Mouse (Mus musculus) lung, postnatal 10 days (tissue): ENCODE measurements at regions not wholly inside any gene's neighbourhood (a gene's known extent, or its start where the extent isn't known, plus 50 kb on each side); places are given as distances from the start of the nearest gene placed in this dataset.
A peak's percentile ranks its signal among the peaks of the same experiment; 100 is the strongest.
"Not testable (repeated sequence)": the region's sequence is repeated elsewhere in the genome, so short reads cannot be mapped to it uniquely, and the experiment has no call there.

Source experiments
- DNase-seq: peaks from one replicate; pipeline ENCODE4 v3.0.0; 2021

DNA sequence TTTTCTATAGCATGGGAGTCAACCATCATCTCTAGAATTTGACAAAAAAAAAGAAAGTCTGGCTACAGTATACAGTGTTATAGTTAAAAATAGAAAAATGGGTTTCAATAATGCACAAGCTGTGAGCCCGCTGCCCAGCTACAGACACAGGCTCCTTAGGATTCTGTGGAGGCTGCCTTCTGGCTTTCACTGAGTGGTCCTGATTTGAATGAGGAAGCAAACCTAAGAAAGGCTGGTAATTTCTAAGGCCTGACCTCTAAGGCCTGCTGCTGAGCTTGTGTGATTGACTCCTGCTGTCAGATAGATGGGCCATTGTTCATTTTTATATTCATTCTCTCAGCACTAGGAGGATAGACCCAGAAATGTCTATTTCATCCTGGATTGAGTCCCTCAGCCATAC lies 67.7 kb downstream of the Alg10b start:
- DNase-seq: no peak

DNA sequence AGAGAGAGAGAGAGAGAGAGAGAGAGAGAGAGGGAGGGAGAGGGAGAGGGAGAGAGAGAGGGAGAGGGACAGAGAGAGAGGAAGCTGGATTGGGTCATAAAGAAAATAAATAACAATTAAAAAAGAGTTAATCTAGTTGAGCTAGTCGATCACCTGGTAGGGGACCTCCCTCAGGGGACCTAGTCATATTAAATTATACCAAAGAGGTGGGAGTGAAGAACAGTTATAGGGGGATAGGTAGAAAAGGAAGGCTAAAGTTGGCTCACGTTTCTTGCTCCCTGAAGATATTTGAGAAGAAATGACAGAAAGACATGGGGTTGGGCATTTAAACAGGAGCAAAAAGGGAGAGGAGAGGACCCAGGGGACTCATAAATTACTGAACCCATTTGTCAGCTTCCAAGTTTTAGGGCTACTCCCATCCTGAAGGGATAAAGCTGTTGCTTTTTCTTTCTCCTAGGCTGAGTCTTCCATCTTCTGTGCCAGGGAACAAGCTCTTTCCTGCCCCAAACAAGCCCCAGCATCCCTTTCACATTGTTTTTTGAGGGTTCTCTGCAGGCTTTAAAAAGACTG lies 70.3 kb downstream of the Alg10b start:
- no peak for DNase-seq

DNA sequence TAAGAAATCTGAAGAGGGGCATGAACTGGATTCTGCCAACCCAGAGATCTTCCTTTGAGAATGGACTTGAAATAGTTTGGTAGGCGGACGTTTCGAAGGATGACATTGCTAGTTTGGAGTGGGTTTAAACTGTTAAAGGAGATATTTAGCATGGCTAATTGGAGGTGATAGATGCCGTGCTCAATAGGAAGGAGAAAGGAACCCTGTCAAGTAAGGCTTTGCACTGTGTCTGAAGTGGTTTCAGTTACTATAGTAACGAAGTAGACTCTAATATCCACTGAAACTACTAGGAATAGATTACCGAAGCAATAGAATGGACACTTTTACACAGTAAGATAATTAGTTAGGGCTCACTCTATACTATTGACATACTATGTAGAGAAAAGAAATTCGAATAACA lies 74.5 kb downstream of the Alg10b start:
- DNase-seq: no peak

DNA sequence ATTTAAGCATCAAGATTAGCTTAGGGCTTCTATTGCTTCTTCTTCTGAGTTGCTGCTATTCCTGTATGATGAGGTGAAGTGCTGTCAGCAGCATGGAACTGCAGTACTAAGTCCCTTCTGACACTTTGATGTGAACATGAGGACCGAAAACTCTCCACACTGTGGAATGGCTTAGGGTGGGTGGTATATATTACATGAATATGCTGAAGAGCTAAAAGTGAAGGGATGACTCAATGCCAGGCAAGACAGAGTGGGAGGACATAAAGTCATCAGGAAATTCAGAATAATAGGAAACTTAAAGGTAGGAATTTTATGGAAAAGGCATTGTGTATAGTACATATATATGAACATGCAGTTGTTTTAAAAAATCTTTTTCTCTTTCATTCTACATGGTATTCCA lies 79.3 kb downstream of the Alg10b start:
- DNase-seq: no peak

DNA sequence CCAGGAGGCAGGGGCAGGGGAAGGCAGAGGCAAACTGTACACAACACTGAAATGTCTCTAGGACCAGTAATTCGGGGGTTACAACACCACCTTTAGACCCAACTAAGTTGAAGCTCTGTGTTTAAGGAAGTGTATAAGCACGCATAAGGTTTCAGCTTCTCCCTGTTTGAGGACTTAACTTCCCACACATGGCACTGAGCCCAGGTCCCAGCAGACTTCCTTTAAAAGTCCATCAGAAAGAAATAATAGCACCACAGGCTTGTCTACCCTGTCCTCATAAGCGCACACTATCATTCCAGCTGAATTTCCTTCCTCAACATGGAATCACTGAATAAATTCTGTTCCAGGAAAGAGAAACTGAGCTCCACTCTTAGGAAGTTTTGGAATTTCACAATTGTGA lies 80.9 kb downstream of the Alg10b start:
- DNase-seq: peak; percentile 2

DNA sequence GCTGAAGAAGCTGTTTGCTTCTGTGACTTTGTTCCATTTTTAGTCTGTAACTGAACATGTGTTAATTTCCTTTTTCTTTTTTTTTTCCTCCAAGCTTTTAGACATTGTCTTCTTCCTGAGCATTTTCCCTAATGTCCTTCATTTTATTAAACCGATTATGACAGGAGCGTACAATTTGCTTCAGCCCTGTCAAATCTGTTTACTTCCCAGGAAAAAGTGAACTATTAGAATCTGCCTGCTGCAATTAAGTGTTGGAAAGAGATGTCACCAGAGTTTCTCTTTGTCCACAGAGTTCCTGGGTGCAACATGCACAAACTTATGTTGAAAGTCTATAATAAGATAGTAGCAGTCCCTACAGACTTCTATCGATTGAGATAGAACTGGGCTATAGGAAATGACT lies 82.8 kb downstream of the Alg10b start:
- no peak for DNase-seq

DNA sequence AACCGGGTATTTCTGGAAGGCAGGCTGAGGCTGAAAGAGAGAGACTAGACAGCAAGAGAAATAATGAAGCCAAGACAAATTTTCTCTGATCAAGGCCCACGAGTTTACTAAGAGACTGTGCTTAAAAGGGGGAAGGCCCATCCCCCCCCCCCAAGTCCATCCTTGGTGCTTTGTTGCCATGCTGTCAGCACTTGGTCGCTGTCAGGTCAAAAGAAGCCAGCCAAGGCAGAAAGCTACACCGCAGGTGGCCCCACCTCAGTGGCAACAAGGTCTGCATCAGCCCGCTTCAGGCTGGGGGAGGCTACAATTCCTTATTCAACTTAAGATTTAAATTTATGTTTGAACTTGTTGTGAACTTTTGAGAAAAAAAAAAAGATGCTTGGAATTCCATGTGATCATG lies 84.3 kb downstream of the Alg10b start:
- DNase-seq: not testable (repeated sequence)

DNA sequence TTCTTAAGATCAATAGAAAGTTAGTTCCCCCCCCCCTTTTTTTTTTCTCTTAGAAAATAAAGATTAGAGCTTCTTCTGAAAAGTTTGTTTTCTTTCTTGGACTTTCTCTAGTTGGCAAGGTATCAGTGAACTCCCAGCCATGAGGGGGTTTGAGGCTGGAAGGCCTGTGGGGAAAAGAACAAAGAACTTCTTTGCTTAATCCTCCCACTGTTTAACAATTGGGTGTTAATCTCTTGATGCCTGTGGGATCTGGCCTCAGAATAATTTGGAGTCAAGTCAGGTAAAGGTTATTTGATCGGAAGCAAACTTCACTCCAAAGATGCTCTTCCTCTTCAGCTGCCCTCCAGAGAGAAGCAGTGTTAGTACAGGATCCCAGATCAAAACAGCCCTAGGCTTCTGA lies 84.8 kb downstream of the Alg10b start:
- no peak for DNase-seq

DNA sequence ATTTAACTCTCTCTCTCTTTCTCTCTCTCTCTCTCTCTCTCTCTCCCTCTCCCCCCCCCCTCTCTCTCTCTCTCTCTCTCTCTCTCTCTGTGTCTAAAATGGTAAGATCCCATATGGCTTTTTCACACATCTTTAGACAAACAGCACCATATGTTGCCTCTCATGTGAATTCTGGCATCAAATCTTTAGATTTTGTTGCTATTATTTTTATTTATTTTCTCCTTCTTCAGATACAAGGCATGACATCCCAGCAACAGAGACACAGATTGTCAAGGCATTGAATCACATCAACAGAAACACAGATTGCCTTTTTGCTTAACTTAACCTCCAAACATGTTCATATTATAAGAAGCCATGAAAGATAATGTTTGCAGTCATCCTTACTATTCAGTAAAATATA lies 85.6 kb downstream of the Alg10b start:
- no peak for DNase-seq

DNA sequence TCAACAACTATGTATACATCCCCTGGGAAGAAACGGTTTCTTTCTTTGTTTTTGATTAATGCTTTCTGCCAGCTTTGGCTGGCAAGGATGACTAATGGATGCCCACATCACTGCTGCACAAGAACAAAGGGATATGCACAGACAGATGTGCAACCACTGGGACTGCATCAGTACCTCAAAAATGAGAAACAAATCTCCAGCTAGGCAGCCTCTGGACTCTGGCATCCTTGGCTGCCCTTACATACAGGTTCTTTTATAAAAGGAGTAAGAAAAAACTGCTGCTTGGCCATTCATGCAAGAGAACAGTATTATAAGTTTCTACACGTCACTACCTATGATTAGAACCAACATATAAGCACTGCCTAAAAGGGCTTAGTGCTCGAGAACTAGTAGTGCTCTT lies 97.7 kb downstream of the Alg10b start:
- DNase-seq: no peak

DNA sequence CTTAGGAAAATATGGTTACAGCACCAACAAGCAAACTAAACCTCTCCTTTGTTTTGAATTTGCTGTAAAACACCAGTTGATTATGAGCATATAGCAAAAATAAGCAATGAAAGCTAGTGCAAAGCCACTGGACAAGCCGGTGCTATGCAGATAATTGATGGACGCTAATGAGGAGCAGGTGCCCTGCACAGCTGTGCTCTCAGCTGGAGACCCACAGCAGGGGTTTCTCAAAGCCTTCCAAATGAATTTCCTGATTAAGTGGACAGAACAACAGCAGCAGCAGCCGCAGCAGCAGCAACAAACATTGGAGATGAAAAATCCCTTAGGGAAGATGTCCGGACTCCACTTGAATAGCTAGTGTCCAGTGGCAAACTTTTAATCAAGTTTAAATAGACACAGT lies 109.2 kb downstream of the Alg10b start:
- DNase-seq: no peak

DNA sequence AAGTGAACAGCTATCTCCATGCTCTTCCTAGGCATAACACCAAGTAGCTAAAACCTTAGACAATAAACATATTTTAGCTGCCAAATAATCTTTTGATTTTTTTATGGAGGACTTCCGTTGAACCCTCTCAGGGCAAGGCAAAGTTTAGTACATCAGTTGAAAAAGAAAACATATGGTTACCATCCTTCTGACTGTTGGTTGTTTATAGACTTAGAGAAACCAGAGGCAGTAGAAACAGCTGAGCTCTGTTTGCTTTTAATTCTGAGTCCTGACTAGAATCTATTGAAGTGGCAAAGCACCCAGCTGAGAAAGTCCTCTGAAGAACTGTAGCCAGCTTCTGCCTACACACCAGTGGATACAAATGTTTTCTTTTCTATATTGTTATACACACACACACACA lies 109.7 kb downstream of the Alg10b start:
- DNase-seq: no peak

DNA sequence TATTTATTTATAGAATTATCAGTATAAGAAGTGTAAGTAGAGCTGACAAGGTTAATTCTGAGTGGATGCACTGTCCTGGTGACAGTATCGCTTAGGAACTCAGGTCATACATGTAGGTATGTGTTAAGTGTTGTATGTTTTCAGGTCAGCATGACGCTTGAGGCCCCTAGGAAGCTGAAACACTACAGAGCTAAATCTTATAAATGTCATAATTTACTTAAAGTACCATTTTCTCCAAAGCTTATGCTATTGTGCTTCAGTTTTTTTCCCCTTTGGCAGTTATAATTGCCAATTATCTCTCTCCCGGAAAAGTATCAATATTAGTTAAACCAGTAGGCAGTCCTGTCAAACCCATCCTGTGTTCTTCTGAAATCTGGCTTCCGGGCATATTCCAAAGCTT lies 110.3 kb downstream of the Alg10b start:
- DNase-seq: no peak

DNA sequence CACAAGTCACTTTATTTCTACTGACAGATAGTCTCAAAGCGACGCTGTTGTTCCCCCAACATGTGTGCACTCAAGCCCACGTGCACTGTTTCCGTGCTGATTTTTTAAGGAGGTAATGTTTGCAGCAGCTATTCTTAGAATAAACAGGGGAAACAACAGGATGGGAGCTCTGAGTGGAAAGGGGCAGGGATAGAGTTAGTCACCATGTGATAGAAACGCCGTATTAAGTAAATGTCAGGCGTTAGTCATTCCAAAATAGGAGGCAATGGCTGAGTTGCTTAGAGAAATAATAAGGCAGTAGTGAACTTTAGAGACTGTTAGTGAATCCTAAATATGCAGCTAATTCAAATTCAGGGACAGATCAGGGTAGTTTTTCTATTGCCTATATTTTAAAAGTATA lies 111.4 kb downstream of the Alg10b start:
- DNase-seq: peak; percentile 13

DNA sequence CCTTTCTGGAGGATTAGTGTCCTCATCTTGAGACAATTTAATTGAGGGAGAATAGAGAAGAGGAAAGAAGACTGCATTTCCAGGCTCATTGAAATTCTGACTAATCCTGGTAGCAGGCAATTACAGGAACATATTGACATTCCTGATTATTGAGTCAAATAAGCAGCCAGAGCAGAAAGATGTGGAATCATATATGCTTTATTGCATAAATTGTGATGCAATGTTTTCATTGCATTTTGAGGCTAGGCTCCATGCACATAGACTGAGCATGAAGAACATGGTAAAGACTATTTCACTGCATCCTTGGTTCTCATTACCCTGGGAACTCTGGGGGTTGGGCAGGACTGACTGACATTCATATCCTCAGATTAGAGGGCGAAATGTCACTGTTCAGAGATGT lies 116.0 kb downstream of the Alg10b start:
- DNase-seq: no peak

DNA sequence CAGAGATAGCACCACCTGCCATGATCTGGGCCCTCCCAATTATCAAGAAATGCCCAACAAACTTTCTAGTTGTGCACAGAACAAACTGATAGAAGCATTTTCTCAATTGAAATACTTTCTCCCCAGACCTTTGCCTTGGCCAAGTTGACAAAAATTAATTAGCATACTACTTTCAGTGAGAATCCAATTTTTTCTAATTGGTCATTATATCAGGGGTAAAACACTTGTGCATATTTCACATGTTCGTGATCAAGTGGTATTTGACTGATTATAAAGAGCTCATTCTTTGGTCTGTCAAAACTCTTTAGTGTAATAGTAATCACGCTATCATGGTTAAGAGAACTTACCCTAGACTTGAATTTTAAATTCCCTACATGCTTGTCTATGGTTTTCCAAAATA lies 117.2 kb downstream of the Alg10b start:
- no peak for DNase-seq

DNA sequence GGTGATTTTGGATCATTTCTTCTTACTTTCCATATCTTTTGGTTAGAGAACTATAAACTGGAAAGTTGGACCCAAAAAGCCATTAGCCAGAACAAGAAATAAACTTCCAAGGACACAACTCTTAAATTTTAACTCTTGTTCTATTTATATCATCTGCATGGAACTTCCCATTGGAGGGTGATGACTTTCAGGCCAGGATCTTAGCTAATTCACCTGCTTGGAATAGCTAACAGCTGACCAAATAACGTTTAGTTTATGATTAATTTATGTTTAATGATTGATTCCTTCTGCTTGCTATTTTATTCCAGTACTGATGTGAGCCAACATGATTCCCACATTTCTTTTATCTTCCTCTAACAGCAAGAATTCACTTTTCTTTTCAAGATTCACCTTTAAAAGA lies 119.7 kb downstream of the Alg10b start:
- no peak for DNase-seq

DNA sequence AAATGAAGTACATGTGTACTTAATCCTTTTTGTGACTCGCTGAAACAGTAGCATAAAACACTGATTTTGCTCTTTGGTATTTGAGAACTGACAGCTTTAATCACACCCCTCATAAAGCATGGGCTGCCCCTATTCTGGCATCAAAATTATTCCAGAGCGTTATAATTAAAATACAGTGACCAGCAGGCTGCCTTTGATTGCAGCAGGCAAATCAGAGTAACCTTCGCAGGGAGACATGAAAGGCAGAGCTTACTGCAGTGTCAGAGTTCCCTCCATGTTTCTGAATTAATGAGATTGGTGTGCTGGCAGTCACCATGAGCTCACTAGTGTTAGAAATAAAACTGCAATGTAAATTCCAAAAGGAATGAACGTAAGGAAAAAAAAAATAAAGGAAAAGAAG lies 120.8 kb downstream of the Alg10b start:
- no peak for DNase-seq

DNA sequence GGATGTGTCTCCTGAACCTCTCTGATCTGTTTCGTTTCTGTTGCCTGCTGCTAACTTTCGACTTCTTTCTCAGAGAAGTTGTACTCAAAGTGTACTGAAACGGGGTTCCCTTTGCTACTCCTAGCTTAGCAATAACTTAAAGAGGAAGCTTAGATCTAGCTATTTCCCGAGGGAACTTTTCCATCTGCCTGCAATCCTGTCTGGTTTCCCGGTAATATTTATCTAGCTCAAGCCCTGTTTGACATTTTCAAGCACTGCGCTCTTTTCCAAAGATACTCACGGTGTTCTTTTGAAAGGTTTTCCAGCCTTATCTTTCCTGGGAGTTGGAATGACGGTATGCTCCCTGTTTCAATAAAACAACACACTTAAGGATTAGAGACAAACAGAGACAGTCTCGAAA lies 122.1 kb downstream of the Alg10b start:
- no peak for DNase-seq

DNA sequence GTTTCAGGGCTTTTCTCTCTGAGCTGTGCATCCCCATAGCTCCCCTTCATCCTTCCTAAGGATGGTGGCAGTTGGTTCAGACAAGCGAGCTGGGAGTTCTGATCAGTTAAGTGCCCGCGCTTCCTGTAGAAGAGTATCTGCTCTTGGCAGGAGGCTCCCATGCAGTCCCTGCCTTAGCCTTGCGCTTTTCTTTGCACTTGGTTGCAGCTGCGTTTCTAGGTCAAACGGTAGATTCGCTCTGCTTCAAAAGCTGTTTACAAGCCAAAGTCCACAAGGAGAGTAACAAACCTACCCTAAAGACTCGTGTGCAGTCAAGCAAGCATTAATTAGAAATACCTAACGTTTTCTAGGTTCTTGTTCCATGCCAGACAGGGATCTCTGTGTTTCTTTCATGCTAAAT lies 122.6 kb downstream of the Alg10b start:
- DNase-seq: no peak

DNA sequence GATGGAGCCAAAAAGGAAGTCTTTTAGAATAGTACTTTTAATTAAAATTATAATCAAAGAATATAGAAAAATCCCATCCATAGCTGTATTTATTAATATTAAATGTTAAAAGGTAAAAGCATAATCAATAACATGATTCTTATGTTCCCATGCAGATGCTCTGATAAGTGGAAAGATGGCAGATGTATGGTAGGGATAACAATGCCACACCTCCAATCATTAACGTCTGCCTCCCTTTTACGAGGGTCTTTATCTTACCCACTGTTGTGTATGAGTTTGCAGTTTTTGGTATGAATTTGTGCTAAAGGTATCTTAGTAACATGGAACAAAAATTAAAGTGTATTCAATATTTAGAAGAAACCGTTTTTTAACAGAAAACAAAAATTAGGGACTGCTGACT lies 127.8 kb downstream of the Alg10b start:
- DNase-seq: no peak

DNA sequence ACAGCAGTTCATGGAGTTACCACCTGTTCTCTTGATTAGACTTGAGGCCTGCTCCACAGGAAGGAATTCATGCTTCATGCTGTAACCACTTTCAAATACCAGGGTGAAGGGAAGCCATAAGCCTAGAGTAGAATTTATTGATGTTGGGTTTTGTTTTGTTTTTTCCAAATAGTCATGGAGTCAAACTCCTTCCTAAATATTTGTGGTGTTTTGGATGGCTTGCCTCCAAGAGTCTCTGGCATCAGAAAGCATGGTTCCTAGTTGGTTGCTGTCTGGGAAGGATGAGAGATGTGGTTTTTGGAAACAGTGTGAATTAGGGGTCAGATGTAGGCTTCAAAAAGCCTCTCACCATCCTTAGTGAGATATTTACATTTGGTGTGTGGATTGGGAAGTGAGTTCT lies 141.5 kb downstream of the Alg10b start:
- no peak for DNase-seq

DNA sequence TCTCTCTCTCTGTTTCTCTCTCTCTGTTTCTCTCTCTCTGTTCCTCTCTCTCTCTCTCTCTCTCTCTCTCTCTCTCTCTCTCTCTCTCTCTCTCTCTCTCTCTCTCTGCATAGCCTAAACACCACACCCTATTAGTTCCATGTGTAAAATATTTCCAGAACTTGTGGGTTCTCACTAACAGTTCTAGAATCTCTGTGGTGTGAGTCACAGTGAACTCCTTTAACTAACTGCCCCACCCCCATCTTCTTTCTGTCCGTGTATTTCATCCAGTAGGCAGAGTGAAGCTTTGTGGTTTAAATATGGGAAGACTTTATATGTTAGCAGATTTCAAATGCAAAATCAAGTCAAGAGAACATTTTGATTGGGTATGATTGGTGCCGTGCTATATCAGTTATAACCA lies 153.8 kb downstream of the Alg10b start:
- DNase-seq: no peak

DNA sequence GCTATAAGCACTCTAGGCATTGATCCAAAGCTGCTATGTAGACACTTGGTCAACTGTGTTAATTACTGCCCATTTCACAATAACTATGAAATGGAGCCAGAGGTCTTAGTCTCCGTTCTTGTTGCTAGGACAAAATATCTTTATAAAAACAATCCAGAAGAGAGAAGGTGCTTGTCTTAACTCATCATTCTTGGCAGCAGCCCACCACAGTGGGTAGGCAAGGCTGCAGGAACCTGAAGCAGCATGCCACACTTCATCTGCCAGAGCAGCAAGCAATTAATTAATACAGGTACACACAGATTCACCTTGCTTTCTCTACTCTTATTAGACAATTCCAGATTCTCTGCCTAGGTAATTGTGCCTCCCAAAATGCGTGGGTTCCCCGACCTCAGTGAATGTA lies 172.8 kb downstream of the Alg10b start:
- no peak for DNase-seq

DNA sequence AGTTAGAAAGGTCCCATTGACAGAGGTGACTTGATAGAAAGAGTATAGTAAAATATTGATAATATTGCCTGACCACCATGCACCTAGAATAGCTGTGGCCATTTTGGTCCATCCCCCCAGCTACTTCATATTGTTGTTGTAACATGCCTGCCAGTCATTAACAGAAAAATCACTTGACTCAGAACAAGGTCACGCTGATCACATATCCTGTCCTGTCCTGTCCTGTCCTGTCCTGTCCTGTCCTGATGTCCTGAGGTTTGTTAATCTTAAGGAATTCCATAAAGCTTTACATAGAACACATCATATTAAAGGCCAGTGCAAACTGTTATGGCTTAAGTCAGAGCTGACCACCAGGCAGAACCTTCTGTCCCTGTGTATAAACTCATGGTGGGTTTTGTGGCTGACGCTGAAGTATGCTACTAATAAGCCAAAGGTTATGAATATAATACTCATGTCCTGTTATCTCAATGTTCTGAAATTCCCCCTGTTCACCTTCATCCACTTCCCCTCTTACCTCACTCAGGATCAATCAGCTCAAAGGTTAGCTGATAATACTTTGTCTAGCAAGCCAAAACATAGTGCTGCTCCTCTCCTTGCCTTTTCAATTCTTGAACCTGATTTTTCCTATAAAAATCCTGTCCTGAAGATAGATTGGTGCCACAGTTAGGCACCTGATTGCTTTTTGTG lies 173.7 kb downstream of the Alg10b start:
- no peak for DNase-seq
